25 mouse cellular contexts compared by ENCODE assay signal in the genomic region with DNA sequence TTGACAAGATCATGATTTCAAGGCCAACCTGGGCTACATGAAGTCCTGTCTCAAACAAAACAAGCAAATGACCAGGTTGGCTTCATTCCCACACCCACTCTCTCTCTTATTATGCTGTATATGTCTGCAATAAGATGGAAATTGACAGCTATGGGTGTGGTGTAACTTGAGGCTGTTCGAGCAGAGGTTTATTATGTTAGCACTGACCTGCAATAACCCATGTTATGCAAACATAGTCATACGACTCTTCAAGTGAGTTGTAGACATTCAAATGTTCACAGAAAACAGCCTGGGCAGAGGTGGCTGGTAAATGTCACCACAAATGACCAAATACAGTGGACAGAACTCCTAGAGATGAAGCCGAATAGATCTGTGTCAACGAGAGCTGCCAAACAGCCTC.
A peak's percentile ranks its signal among the peaks of the same experiment; 100 is the strongest.
DNase-seq lines count a peak whose midpoint lies in the region; ATAC-seq and TF ChIP-seq lines count a peak whose summit lies in the region.
"Had no signal": no experiment of that assay in that cellular context is flagged by ENCODE, and none has a peak within 500 bp of the region (broad histone marks: within the 10 kb centered on the region; RNA-seq: fewer than 3 reads in every experiment).

No protein-coding gene starts in this region.

- no peak overlapping the region for H3K9ac ChIP-seq in lung, embryonic 15.5 days
- no peak overlapping the region for H3K9ac ChIP-seq in intestine, embryonic 14.5 days (ENCODE audit: low read length)
- no peak overlapping the region for H3K9ac ChIP-seq in stomach, postnatal 0 days (ENCODE audit: low read length)
- H3K9ac ChIP-seq: heart, embryonic 12.5 days; hindbrain, embryonic 14.5 days; limb, embryonic 12.5 days; midbrain, embryonic 15.5 days; neural tube, embryonic 15.5 days had no signal

- ATAC-seq in lung, embryonic 15.5 days (ENCODE audit: borderline replicate concordance, extremely low read depth, low FRiP score, low TSS enrichment), result no peak
- peak; percentile 43; the same call in 1 of the 2 replicates for ATAC-seq in intestine, embryonic 14.5 days (replicated peaks; ENCODE audit: low FRiP score, low TSS enrichment, low read depth)
- peak; percentile 69; the same call in 1 of the 2 replicates for ATAC-seq in stomach, postnatal 0 days (ENCODE audit: low FRiP score, low TSS enrichment)
- ATAC-seq: forebrain, embryonic 14.5 days; midbrain, embryonic 15.5 days had no signal

- no peak for TF ChIP-seq EP300 in stomach, postnatal 0 days (optimal IDR thresholded peaks at IDR 0.05)

- H3K36me3 ChIP-seq in lung, embryonic 15.5 days, result no peaks in the 10 kb centered on the region
- H3K36me3 ChIP-seq in intestine, embryonic 14.5 days (ENCODE audit: control insufficient read depth, insufficient read depth, low read length), result no peaks in the 10 kb centered on the region
- H3K36me3 ChIP-seq in stomach, postnatal 0 days (ENCODE audit: control insufficient read depth, insufficient read depth, low read length), result no peaks in the 10 kb centered on the region
- H3K36me3 ChIP-seq: heart, embryonic 12.5 days; limb, embryonic 12.5 days; midbrain, embryonic 10.5 days; midbrain, embryonic 15.5 days; neural tube, embryonic 15.5 days had no signal

- DNase-seq in lung, postnatal 14 days, result no peak
- DNase-seq in intestine, embryonic 14.5 days (ENCODE audit: low spot score), result no peak
- peak; percentile 2 for DNase-seq in lung, postnatal 10 days
- no peak for DNase-seq in stomach, postnatal 0 days (ENCODE audit: low spot score)
- DNase-seq in frontal cortex, postnatal 36 days (ENCODE audit: low spot score in 2 of 2), result no peak
- DNase-seq in embryo, embryonic 10 days (ENCODE audit: low spot score), result no peak
- DNase-seq: adrenal gland, postnatal 36 days; cerebellum, adult 18-20 months; cerebellum, postnatal 14 days; gastrocnemius, adult 2 months; gastrocnemius, postnatal 36 days; heart, adult 2 months; kidney, adult 8-10 months; kidney, postnatal 10 days; retina, postnatal 1 day; right cerebral cortex, postnatal 14 days had no signal

- WGBS in lung, embryonic 15.5 days, result 56% methylated on average over 4 of the region's 4 CpGs
- 40% methylated on average over 4 of the region's 4 CpGs for WGBS in intestine, embryonic 14.5 days
- 52% methylated on average over 4 of the region's 4 CpGs for WGBS in stomach, postnatal 0 days

- no peaks in the 10 kb centered on the region for H3K4me1 ChIP-seq in lung, embryonic 15.5 days
- H3K4me1 ChIP-seq in intestine, embryonic 14.5 days (replicated peaks; ENCODE audit: control insufficient read depth, insufficient read depth, low read length), result no peaks in the 10 kb centered on the region
- H3K4me1 ChIP-seq in stomach, postnatal 0 days (replicated peaks; ENCODE audit: control insufficient read depth, insufficient read depth), result no peaks in the 10 kb centered on the region
- H3K4me1 ChIP-seq: heart, embryonic 12.5 days; limb, embryonic 12.5 days; midbrain, embryonic 10.5 days; midbrain, embryonic 15.5 days; neural tube, embryonic 15.5 days had no signal

- H3K27ac ChIP-seq in lung, embryonic 15.5 days, result peak overlapping the region; percentile 61
- no peak overlapping the region for H3K27ac ChIP-seq in intestine, embryonic 14.5 days (ENCODE audit: low read depth)
- H3K27ac ChIP-seq in stomach, postnatal 0 days (replicated peaks), result no peak overlapping the region
- H3K27ac ChIP-seq: gastrocnemius, adult 2 months; heart, adult 2 months; hindbrain, embryonic 14.5 days; limb, embryonic 12.5 days; midbrain, embryonic 10.5 days; midbrain, embryonic 15.5 days; neural tube, embryonic 15.5 days had no signal

- no peak overlapping the region for H3K4me3 ChIP-seq in lung, embryonic 15.5 days
- H3K4me3 ChIP-seq in intestine, embryonic 14.5 days (ENCODE audit: low read depth, low read length), result no peak overlapping the region
- no peak overlapping the region for H3K4me3 ChIP-seq in stomach, postnatal 0 days (ENCODE audit: low read depth, low read length)
- H3K4me3 ChIP-seq: gastrocnemius, adult 2 months; heart, adult 2 months; heart, embryonic 12.5 days; limb, embryonic 12.5 days; midbrain, embryonic 10.5 days; midbrain, embryonic 15.5 days; neural tube, embryonic 15.5 days had no signal

- no peak for TF ChIP-seq CTCF in stomach, postnatal 0 days (IDR thresholded peaks at IDR 0.05; ENCODE audit: low read depth)

- H3K4me2 ChIP-seq in lung, embryonic 15.5 days, result no peak overlapping the region
- H3K4me2 ChIP-seq in intestine, embryonic 14.5 days (ENCODE audit: low read length), result no peak overlapping the region
- no peak overlapping the region for H3K4me2 ChIP-seq in stomach, postnatal 0 days (replicated peaks; ENCODE audit: low read depth)
- H3K4me2 ChIP-seq: heart, embryonic 12.5 days; hindbrain, embryonic 14.5 days; limb, embryonic 12.5 days; liver, embryonic 11.5 days; midbrain, embryonic 15.5 days; neural tube, embryonic 15.5 days had no signal

- no peaks in the 10 kb centered on the region; the same call in 1 of the 2 replicates for H3K27me3 ChIP-seq in lung, embryonic 15.5 days
- H3K27me3 ChIP-seq in intestine, embryonic 14.5 days (replicated peaks; ENCODE audit: control insufficient read depth, insufficient read depth, low read length), result peaks cover 13% of the 10 kb centered on the region; the same call in 1 of the 2 replicates
- H3K27me3 ChIP-seq in stomach, postnatal 0 days (ENCODE audit: control insufficient read depth, insufficient read depth, low read length), result no peaks in the 10 kb centered on the region
- H3K27me3 ChIP-seq: heart, embryonic 12.5 days had no signal

- no peaks in the 10 kb centered on the region for H3K9me3 ChIP-seq in lung, embryonic 15.5 days
- H3K9me3 ChIP-seq in intestine, embryonic 14.5 days (ENCODE audit: control insufficient read depth, low read length), result no peaks in the 10 kb centered on the region
- H3K9me3 ChIP-seq in stomach, postnatal 0 days (ENCODE audit: control insufficient read depth, low read length), result no peaks in the 10 kb centered on the region
- H3K9me3 ChIP-seq: heart, embryonic 12.5 days; limb, embryonic 12.5 days; midbrain, embryonic 10.5 days; midbrain, embryonic 15.5 days; neural tube, embryonic 15.5 days had no signal
